Mouse (Mus musculus): ENCODE data around the gene Mrps27. TPM values are rescaled to one million over a fixed set of nuclear protein-coding genes. Genes with fewer than 3 reads are reported as not detected.
A peak's percentile ranks its signal among the peaks of the same experiment; 100 is the strongest.

Mrps27 gene
- total and polyA plus RNA-seq, 2 experiments from 2014 or later, result 17.5 to 41.7 TPM

DNA sequence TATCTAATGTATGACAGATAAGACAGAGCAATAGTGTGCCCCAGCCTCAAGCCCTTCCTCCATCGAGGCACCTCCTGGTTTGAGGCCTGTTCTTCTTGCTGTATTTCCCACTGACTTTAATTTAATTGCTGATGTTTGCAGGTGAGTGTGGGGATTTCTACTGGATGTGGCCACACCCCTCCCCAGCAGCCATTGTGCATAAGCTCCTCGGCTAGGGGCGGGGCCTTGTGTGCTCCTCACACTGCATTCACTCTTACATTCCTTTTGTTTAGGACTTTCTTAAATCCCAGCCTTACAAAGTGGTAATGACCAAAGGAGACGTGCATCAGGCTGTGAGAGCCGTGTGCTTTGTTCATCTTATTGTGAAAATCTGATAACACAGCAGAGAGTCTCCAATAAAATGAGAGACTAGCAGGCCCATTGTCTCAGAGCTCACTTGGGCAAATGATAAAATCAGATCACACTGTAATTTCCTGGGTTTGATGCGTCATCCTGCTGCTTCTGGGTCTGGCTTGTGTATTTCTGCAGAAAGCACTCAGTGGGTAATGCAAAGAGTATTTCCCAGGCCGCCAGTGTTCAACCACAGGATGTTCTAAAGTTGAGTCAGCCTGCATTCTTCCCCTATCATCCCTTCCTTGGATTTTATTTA lies 40.1 kb downstream of the Mrps27 start:
- no peak for ATAC-seq

DNA sequence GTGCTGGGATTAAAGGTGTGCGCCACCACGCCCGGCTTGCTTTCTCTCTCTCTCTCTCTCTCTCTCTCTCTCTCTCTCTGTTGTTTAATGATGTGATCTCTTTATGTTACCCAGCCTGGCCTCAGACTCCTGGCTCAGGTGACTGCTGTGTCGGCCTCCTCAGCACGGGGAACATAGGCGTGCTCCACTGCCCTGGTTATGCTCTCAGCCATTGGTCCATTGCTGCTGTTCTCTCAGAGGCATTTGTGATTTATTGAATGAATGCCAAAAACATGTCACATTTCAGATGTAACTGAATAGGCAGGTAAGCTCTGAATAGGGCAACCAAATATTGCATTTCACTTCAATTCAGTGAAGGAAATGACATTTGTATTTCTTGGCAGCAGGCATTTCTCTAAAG lies 41.3 kb downstream of the Mrps27 start:
- TF ChIP-seq CTCF (IDR thresholded peaks at IDR 0.05; ENCODE audit: low read depth), result no peak
- DNase-seq (ENCODE audit: low spot score) (no peak), ATAC-seq (no peak; the same call in 1 of the 2 replicates)
- no peak overlapping the region for H3K4me2 ChIP-seq (ENCODE audit: low read depth, low read length)
- WGBS, result 77% methylated on average over 6 of the region's 6 CpGs
- H3K27ac ChIP-seq, result no peak overlapping the region
- H3K9me3 ChIP-seq (ENCODE audit: low read length), result no peaks in the 10 kb centered on the region
- H3K9ac ChIP-seq (replicated peaks; ENCODE audit: low read length), result no peak overlapping the region
- no peak overlapping the region for H3K4me3 ChIP-seq (ENCODE audit: low read length)
- no peaks in the 10 kb centered on the region for H3K4me1 ChIP-seq (ENCODE audit: insufficient read depth, low read length)
- no peaks in the 10 kb centered on the region for H3K27me3 ChIP-seq (ENCODE audit: insufficient read depth, low read length)
- H3K36me3 ChIP-seq (ENCODE audit: insufficient read depth, low read length), result no peaks in the 10 kb centered on the region

More for the DNA sequence above, 40.1 kb downstream of the Mrps27 start:
- Histone ChIP-seq H3K4me2 (ENCODE audit: low read depth, low read length) (no peak overlapping the region), H3K9ac (replicated peaks; ENCODE audit: low read length) (no peak overlapping the region), H3K36me3 (ENCODE audit: insufficient read depth, low read length) (no peaks in the 10 kb centered on the region), H3K9me3 (ENCODE audit: low read length) (no peaks in the 10 kb centered on the region), H3K4me3 (ENCODE audit: low read length) (no peak overlapping the region), H3K4me1 (ENCODE audit: insufficient read depth, low read length) (no peaks in the 10 kb centered on the region), H3K27me3 (ENCODE audit: insufficient read depth, low read length) (no peaks in the 10 kb centered on the region), H3K27ac (no peak overlapping the region)
- TF ChIP-seq CTCF (IDR thresholded peaks at IDR 0.05; ENCODE audit: low read depth), result no peak
- DNase-seq (ENCODE audit: low spot score), result peak; percentile 14
- WGBS, result 65% methylated on average over 7 of the region's 7 CpGs

DNA sequence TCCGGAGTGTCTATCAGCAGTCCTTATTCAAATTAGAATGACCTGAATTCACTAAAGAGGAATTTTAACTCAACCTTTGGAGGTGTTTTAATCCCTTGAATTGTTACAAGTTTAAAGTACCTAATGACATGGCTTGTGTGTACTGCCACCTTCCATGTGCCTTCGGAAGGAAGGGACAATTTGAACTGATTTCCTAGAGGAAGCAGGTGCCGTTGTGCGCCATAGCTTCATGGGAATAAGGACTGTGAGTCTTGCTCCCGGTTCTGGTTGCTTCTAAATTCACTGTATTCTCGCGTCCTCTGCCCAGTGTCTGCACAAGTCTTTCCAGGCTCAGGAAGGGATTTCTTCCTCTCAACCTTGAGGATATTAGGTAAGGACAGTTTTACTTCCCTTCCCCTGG lies 41.8 kb downstream of the Mrps27 start:
- DNase-seq (ENCODE audit: low spot score) (no peak), ATAC-seq (no peak)
- no peaks in the 10 kb centered on the region for H3K4me1 ChIP-seq (ENCODE audit: insufficient read depth, low read length)
- TF ChIP-seq CTCF (IDR thresholded peaks at IDR 0.05; ENCODE audit: low read depth), result no peak
- no peaks in the 10 kb centered on the region for H3K27me3 ChIP-seq (ENCODE audit: insufficient read depth, low read length)
- 75% methylated on average over 7 of the region's 7 CpGs for WGBS
- H3K4me2 ChIP-seq (ENCODE audit: low read depth, low read length), result no peak overlapping the region
- H3K9me3 ChIP-seq (ENCODE audit: low read length), result no peaks in the 10 kb centered on the region
- H3K9ac ChIP-seq (replicated peaks; ENCODE audit: low read length), result no peak overlapping the region
- no peak overlapping the region for H3K4me3 ChIP-seq (ENCODE audit: low read length)
- no peak overlapping the region for H3K27ac ChIP-seq
- H3K36me3 ChIP-seq (ENCODE audit: insufficient read depth, low read length), result no peaks in the 10 kb centered on the region

DNA sequence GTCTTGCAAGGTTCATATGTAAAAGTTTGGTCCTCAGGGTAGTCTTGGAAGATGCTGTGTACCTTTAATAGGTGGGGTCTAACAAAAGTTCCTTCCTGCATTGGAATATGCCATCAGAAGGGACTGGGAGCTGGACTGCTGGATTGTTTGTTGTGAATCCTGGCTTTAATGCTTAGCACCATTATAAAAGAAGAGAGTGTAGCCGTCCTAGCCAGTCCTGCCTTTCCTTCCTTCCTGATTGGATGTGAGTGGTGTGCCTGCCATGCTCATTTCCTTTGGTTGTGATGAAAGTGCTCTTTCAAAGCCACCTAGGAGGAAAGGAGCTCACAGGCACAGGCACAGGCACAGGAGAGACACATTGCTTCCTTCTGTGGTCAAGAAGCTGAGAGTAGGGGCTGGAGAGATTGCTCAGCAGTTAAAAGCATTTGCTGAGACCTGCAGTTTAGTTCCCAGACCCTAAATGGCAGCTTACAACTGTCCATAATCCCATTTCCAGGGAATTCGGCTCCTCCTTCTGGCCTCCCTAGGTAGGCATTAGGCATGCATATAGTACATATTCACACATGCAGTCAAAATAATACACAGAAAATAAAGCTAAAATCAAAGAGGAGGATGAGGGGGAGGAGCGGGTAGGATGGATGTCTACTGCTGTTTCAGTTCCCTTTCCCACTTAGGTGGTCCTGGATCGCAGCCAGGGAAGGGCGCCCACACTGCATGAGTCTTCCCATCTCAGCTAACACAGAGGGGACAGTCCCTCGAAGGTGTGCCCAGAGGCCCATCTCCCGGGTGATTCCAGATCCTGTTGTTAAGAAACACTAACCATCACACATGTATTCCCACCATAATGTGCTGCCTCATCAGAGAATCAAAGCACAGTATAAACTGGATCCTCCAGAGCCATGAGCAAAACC lies 43.6 kb downstream of the Mrps27 start:
- Histone ChIP-seq H3K4me3 (ENCODE audit: low read length) (no peak overlapping the region), H3K4me2 (ENCODE audit: low read depth, low read length) (no peak overlapping the region), H3K27me3 (ENCODE audit: insufficient read depth, low read length) (no peaks in the 10 kb centered on the region), H3K4me1 (ENCODE audit: insufficient read depth, low read length) (no peaks in the 10 kb centered on the region), H3K36me3 (ENCODE audit: insufficient read depth, low read length) (no peaks in the 10 kb centered on the region), H3K9ac (replicated peaks; ENCODE audit: low read length) (no peak overlapping the region), H3K27ac (no peak overlapping the region), H3K9me3 (ENCODE audit: low read length) (no peaks in the 10 kb centered on the region)
- DNase-seq (ENCODE audit: low spot score), result no peak
- WGBS, result 66% methylated on average over 7 of the region's 7 CpGs
- ATAC-seq, result no peak
- TF ChIP-seq CTCF (IDR thresholded peaks at IDR 0.05; ENCODE audit: low read depth), result no peak

DNA sequence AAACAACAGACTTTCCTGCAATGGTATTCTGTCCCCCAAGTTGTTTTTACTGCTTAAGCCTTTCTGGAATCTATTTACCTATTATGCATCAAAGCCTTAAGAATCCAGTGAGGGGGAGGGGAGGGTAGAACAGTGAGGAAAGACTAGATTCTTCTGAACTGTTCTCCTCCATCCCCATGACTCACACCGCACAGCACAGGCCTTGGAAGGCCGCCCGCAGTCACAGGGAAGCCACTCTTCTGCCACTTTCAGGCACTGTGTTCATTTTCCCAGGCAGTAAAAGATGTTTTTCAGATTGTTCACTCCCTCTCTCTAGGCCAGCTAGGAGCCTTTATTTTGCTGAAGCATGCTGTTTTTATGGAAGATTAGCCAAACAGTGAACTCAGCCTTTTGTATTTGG lies 46.8 kb downstream of the Mrps27 start:
- no peak for TF ChIP-seq CTCF (IDR thresholded peaks at IDR 0.05; ENCODE audit: low read depth)
- Histone ChIP-seq H3K4me3 (ENCODE audit: low read length) (no peak overlapping the region), H3K27me3 (ENCODE audit: insufficient read depth, low read length) (no peaks in the 10 kb centered on the region), H3K36me3 (ENCODE audit: insufficient read depth, low read length) (no peaks in the 10 kb centered on the region), H3K9ac (replicated peaks; ENCODE audit: low read length) (no peak overlapping the region), H3K4me2 (ENCODE audit: low read depth, low read length) (no peak overlapping the region), H3K27ac (0 out of 2 replicates have a peak overlapping the region, but pooled peaks have one; percentile 41), H3K4me1 (ENCODE audit: insufficient read depth, low read length) (no peaks in the 10 kb centered on the region; the same call in 1 of the 2 replicates), H3K9me3 (ENCODE audit: low read length) (no peaks in the 10 kb centered on the region)
- ATAC-seq (0 out of 2 replicates have a peak, but pooled peaks have one; percentile 76), DNase-seq (ENCODE audit: low spot score) (peak; percentile 50)
- 44% methylated on average over 3 of the region's 3 CpGs for WGBS

DNA sequence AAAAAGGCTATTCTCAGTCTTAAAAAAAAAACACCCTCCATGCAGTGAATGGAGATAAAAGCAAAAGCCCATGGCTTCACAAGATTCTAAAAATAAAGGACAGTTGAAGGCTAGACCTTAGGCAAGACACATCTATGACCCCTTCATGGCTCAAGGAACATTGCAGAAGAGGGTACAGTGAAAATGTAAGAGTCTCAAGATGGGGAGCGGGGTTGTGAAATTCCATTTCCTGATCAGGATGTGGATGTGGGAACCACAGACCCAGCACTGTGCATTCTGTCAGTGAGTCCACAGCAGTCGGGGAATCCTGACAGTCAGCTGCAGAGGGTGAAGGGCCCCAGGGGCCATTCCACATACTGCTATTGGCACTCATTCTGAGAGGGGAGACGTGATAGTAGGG lies 48.5 kb downstream of the Mrps27 start:
- no peak overlapping the region for H3K4me2 ChIP-seq (ENCODE audit: low read depth, low read length)
- no peak overlapping the region for H3K4me3 ChIP-seq (ENCODE audit: low read length)
- no peak for ATAC-seq
- WGBS, result 72% methylated on average over 3 of the region's 3 CpGs
- H3K9ac ChIP-seq (replicated peaks; ENCODE audit: low read length), result no peak overlapping the region
- H3K36me3 ChIP-seq (ENCODE audit: insufficient read depth, low read length), result no peaks in the 10 kb centered on the region
- no peak for DNase-seq (ENCODE audit: low spot score)
- no peaks in the 10 kb centered on the region for H3K27me3 ChIP-seq (ENCODE audit: insufficient read depth, low read length)
- peaks cover 5% of the 10 kb centered on the region for H3K4me1 ChIP-seq (ENCODE audit: insufficient read depth, low read length)
- H3K27ac ChIP-seq, result no peak overlapping the region
- no peak for TF ChIP-seq CTCF (IDR thresholded peaks at IDR 0.05; ENCODE audit: low read depth)
- no peaks in the 10 kb centered on the region for H3K9me3 ChIP-seq (ENCODE audit: low read length)

Data from hindbrain, postnatal 0 days (tissue).